Mouse (Mus musculus) liver, embryonic 14.5 days (tissue): ENCODE data around the gene Cdca4. TPM values are rescaled to one million over a fixed set of nuclear protein-coding genes. Genes with fewer than 3 reads are reported as not detected.

Source experiments
- ATAC-seq: fragments of 200-750 bp; cut with Nextera tagmentation; 2 replicates; pipeline ENCODE4 v1.8.0; 2017; ENCODE audit warnings: moderate number of reproducible peaks, mild to moderate bottlenecking, moderate library complexity; ENCODE audit not compliant: insufficient read depth
- DNase-seq, 3 experiments: peaks; one replicate each; pipeline ENCODE4 v3.0.0-alpha.2; 2012 to 2013; ENCODE audit warnings: low read depth in 3 of 3, low spot score in 3 of 3
- H3K27ac ChIP-seq: fragments of 300-500 bp; sonication (generic); 2 replicates; pipeline ENCODE4 v1.5.1; 2014; ENCODE audit warnings: moderate library complexity, mild to moderate bottlenecking, control low read depth, inconsistent platforms
- H3K27me3 ChIP-seq: fragments of 300-500 bp; sonication (generic); 2 replicates; pipeline ENCODE4 v1.6.1; 2014; ENCODE audit warnings: mild to moderate bottlenecking, low read length, moderate library complexity; ENCODE audit not compliant: control insufficient read depth, insufficient read depth
- H3K36me3 ChIP-seq: fragments of 300-500 bp; sonication (generic); replicated peaks from 2 replicates; pipeline ENCODE4 v1.6.1; 2014; ENCODE audit warnings: low read depth; ENCODE audit not compliant: control insufficient read depth, insufficient read depth
- H3K4me1 ChIP-seq, 2 experiments: fragments of 200-500 bp in 1 of 2; fragments of 300-500 bp in 1 of 2; sonication (generic) in 1 of 2; replicated peaks; 2 replicates each; pipeline ENCODE4 v1.6.1; 2012 to 2014; ENCODE audit warnings: antibody characterized with exemption in 1 of 2, inconsistent platforms in 1 of 2, low read length in 1 of 2; ENCODE audit not compliant: control insufficient read depth in 2 of 2, insufficient read depth in 2 of 2
- H3K4me2 ChIP-seq: fragments of 300-500 bp; sonication (generic); 2 replicates; pipeline ENCODE4 v1.6.1; 2014; ENCODE audit warnings: low read depth, mild to moderate bottlenecking, control low read depth, moderate library complexity
- H3K4me3 ChIP-seq, 2 experiments: fragments of 200-500 bp in 1 of 2; fragments of 300-500 bp in 1 of 2; sonication (generic) in 1 of 2; 2 replicates each; pipeline ENCODE4 v1.5.1; 2012 to 2014; ENCODE audit warnings: low read depth in 2 of 2, low read length in 2 of 2, mild to moderate bottlenecking in 2 of 2, control low read depth in 1 of 2, inconsistent platforms in 1 of 2, moderate library complexity in 1 of 2; ENCODE audit not compliant: insufficient read depth in 1 of 2
- H3K9ac ChIP-seq: fragments of 300-500 bp; sonication (generic); replicated peaks from 2 replicates; pipeline ENCODE4 v1.6.1; 2014; ENCODE audit warnings: mild to moderate bottlenecking, control low read depth, moderate library complexity
- H3K9me3 ChIP-seq: fragments of 300-500 bp; sonication (generic); 2 replicates; pipeline ENCODE4 v1.6.1; 2016; ENCODE audit warnings: low read length, mixed read lengths; ENCODE audit not compliant: control insufficient read depth
- CTCF ChIP-seq: IDR thresholded peaks from 2 replicates; pipeline ENCODE4 v1.5.1; 2016; ENCODE audit warnings: antibody characterized with exemption, low read depth, control low read depth
- EP300 ChIP-seq: IDR thresholded peaks from 2 replicates; pipeline ENCODE4 v1.6.1; 2016; ENCODE audit warnings: antibody characterized with exemption, low read depth
- WGBS: fragments of 180-500 bp; shearing (Covaris S2); extraction: QIAGEN DNeasy Blood & Tissue Kit; methylation state at CpG from one replicate; pipeline ENCODE4 v1.1.7; 2014; ENCODE audit not compliant: insufficient replicate concordance; 5-methylcytosine and 5-hydroxymethylcytosine counted together
- polyA plus RNA-seq, 2 experiments: library from polyadenylated mRNA; depleted of rRNA in 1 of 2; stranded (reverse) in 1 of 2; unstranded in 1 of 2; fragments of >200 nt; fragmentation: Nextera tagmentation in 1 of 2; extraction: Ambion mirVana in 1 of 2; gene quantifications; 2 replicates each; pipeline versions ENCODE4 v1.2.1 to v1.2.3; 2012 to 2014

Gene Cdca4
- polyA plus RNA-seq, 2 experiments, result 39.9 to 61.3 TPM

- TF ChIP-seq CTCF (no peak), EP300 (no peak)
- H3K4me1 ChIP-seq, result peaks cover 24 to 36% of the 10 kb centered on the region in 2 experiments
- H3K27me3 ChIP-seq, result no peaks in the 10 kb centered on the region
- no peaks in the 10 kb centered on the region for H3K9me3 ChIP-seq
- no peak overlapping the region; the same call in 1 of the 2 replicates for H3K27ac ChIP-seq
- peak overlapping the region; percentile 84 for H3K9ac ChIP-seq
- peaks cover 23% of the 10 kb centered on the region for H3K36me3 ChIP-seq
- ATAC-seq (no peak), DNase-seq (no peak)
- H3K4me2 ChIP-seq, result peak overlapping the region; percentile 82
- H3K4me3 ChIP-seq, result peak overlapping the region; percentile 84 to 90
- 68% methylated on average over 3 of the region's 3 CpGs for WGBS
Observed at GRCm38 (mm10) chr12:112830570-112830969, 1.3 kb upstream of the Cdca4 start.

GRCm38 (mm10) chr12:112830141-112830540 lies 918 bp upstream of the Cdca4 start:
- 14% methylated on average over 2 of the region's 2 CpGs for WGBS
- Histone ChIP-seq H3K9me3 (no peaks in the 10 kb centered on the region), H3K27me3 (no peaks in the 10 kb centered on the region), H3K27ac (peak overlapping the region; percentile 61), H3K4me2 (peak overlapping the region; percentile 82), H3K9ac (peak overlapping the region; percentile 84), H3K4me1 (peaks cover 26 to 36% of the 10 kb centered on the region in 2 experiments), H3K4me3 (peak overlapping the region; percentile 84 to 90), H3K36me3 (peaks cover 27% of the 10 kb centered on the region)
- ATAC-seq (no peak), DNase-seq (no peak)
- no peak for TF ChIP-seq EP300
- no peak for TF ChIP-seq CTCF

GRCm38 (mm10) chr12:112828501-112829243 lies 551 bp downstream of the Cdca4 start:
- H3K9me3 ChIP-seq, result no peaks in the 10 kb centered on the region
- H3K4me2 ChIP-seq, result peak overlapping the region; percentile 91
- peaks cover 32 to 42% of the 10 kb centered on the region in 2 experiments for H3K4me1 ChIP-seq
- no peaks in the 10 kb centered on the region for H3K27me3 ChIP-seq
- peak overlapping the region; percentile 57 for H3K27ac ChIP-seq
- H3K9ac ChIP-seq, result peak overlapping the region; percentile 96
- WGBS, result under 1% methylated on average over 50 of the region's 51 CpGs
- ATAC-seq (peak; percentile 71), DNase-seq (peak in 1 of 3 experiments; percentile 31)
- TF ChIP-seq CTCF (no peak), EP300 (no peak)
- peak overlapping the region; percentile 90 to 94 for H3K4me3 ChIP-seq
- H3K36me3 ChIP-seq, result peaks cover 41% of the 10 kb centered on the region

- H3K9ac ChIP-seq, result peak overlapping the region; percentile 42
- peak overlapping the region; percentile 91 for H3K4me2 ChIP-seq
- peaks cover 66% of the 10 kb centered on the region for H3K36me3 ChIP-seq
- H3K27ac ChIP-seq, result no peak overlapping the region
- no peak for TF ChIP-seq EP300
- no peak for TF ChIP-seq CTCF
- 72% methylated on average over 5 of the region's 5 CpGs for WGBS
- H3K4me3 ChIP-seq, result no peak overlapping the region
- H3K27me3 ChIP-seq, result no peaks in the 10 kb centered on the region
- H3K4me1 ChIP-seq, result peaks cover 46 to 54% of the 10 kb centered on the region in 2 experiments
- DNase-seq, result no peak
- no peak for ATAC-seq
- no peaks in the 10 kb centered on the region for H3K9me3 ChIP-seq
Observed at GRCm38 (mm10) chr12:112825901-112826300, 3.3 kb downstream of the Cdca4 start.

- ATAC-seq, result no peak
- 39% methylated on average over 4 of the region's 4 CpGs for WGBS
- Histone ChIP-seq H3K4me3 (no peak overlapping the region), H3K27me3 (no peaks in the 10 kb centered on the region), H3K36me3 (peaks cover 92% of the 10 kb centered on the region), H3K4me2 (peak overlapping the region; percentile 0; the same call in 1 of the 2 replicates), H3K4me1 (peaks cover 38 to 45% of the 10 kb centered on the region in 2 experiments), H3K27ac (no peak overlapping the region), H3K9ac (0 out of 2 replicates have a peak overlapping the region, but pooled peaks have one; percentile 18), H3K9me3 (no peaks in the 10 kb centered on the region)
- no peak for DNase-seq
- TF ChIP-seq CTCF (no peak), EP300 (no peak)
Observed at GRCm38 (mm10) chr12:112823221-112823620, 6.0 kb downstream of the Cdca4 start.
